Mouse (Mus musculus) ES-Bruce4 (cell line): ENCODE data around the gene Itga9.

Source experiments
- CTCF ChIP-seq: IDR thresholded peaks from one replicate; pipeline ENCODE4 v1.8.1; 2011; ENCODE audit warnings: low read depth, low read length
- POLR2A ChIP-seq: IDR thresholded peaks from one replicate; pipeline ENCODE4 v1.8.1; 2011; ENCODE audit warnings: low read length; ENCODE audit not compliant: insufficient read depth

DNA sequence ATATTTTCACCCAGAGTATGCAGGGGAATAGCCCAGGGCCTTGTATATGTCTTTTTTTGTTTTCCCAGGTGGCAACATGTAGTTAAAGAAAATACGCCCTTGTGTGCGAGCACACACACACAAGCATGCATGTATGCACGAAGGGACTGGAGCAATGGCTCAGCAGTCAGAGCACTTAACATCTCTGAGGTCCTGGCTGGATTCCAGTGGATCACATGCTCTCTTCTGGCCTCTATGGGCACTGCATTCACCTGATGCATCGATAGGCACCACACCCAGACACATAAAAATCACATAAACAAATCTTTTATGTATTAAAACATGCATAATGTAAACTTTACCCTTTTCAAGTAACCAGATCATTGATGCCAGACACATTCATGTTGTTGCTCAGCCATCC is 335.5 kb downstream of the Itga9 start:
- no peak for TF ChIP-seq POLR2A
- TF ChIP-seq CTCF = no peak
